Mouse (Mus musculus): ENCODE measurements at regions not wholly inside any gene's neighbourhood (a gene's known extent, or its start where the extent isn't known, plus 50 kb on each side); places are given as distances from the start of the nearest gene placed in this dataset.
A peak's percentile ranks its signal among the peaks of the same experiment; 100 is the strongest.

- DNase-seq (ENCODE audit: low spot score) = no peak
Observed at GRCm38 (mm10) chr12:109662179-109662578, 62.0 kb upstream of the Rtl1 start.

GRCm38 (mm10) chr12:109674766-109675165 lies 74.6 kb upstream of the Rtl1 start:
- no peak for DNase-seq (ENCODE audit: low spot score)

- no peak for DNase-seq (ENCODE audit: low spot score)
Observed at GRCm38 (mm10) chr12:109694046-109694445, 93.9 kb upstream of the Rtl1 start.

GRCm38 (mm10) chr12:109694801-109695430 lies 94.8 kb upstream of the Rtl1 start:
- DNase-seq (ENCODE audit: low spot score) = peak; percentile 10

GRCm38 (mm10) chr12:109706820-109707219 lies 106.7 kb upstream of the Rtl1 start:
- no peak for DNase-seq (ENCODE audit: low spot score)

- DNase-seq (ENCODE audit: low spot score) = no peak
Observed at GRCm38 (mm10) chr12:109709661-109710060, 109.5 kb upstream of the Rtl1 start.

GRCm38 (mm10) chr12:109711392-109711791 lies 111.3 kb upstream of the Rtl1 start:
- no peak for DNase-seq (ENCODE audit: low spot score)

- DNase-seq (ENCODE audit: low spot score) = no peak
Observed at GRCm38 (mm10) chr12:109711946-109712345, 111.8 kb upstream of the Rtl1 start.

- DNase-seq (ENCODE audit: low spot score) = no peak
Observed at GRCm38 (mm10) chr12:109712386-109712785, 112.3 kb upstream of the Rtl1 start.

- no peak for DNase-seq (ENCODE audit: low spot score)
Observed at GRCm38 (mm10) chr12:109713041-109713440, 112.9 kb upstream of the Rtl1 start.

- no peak for DNase-seq (ENCODE audit: low spot score)
Observed at GRCm38 (mm10) chr12:109714061-109714460, 113.9 kb upstream of the Rtl1 start.

GRCm38 (mm10) chr12:109716991-109717390 lies 116.9 kb upstream of the Rtl1 start:
- no peak for DNase-seq (ENCODE audit: low spot score)

- no peak for DNase-seq (ENCODE audit: low spot score)
Observed at GRCm38 (mm10) chr12:109718036-109718435, 117.9 kb upstream of the Rtl1 start.

- no peak for DNase-seq (ENCODE audit: low spot score)
Observed at GRCm38 (mm10) chr12:109738201-109738600, 138.1 kb upstream of the Rtl1 start.

GRCm38 (mm10) chr12:109738911-109739310 lies 138.8 kb upstream of the Rtl1 start:
- DNase-seq (ENCODE audit: low spot score) = no peak

- no peak for DNase-seq (ENCODE audit: low spot score)
Observed at GRCm38 (mm10) chr12:109742486-109742885, 142.4 kb upstream of the Rtl1 start.

- DNase-seq (ENCODE audit: low spot score) = no peak
Observed at GRCm38 (mm10) chr12:109743036-109743650, 143.0 kb upstream of the Rtl1 start.

- no peak for DNase-seq (ENCODE audit: low spot score)
Observed at GRCm38 (mm10) chr12:109744186-109744585, 144.1 kb upstream of the Rtl1 start.

- DNase-seq (ENCODE audit: low spot score) = no peak
Observed at GRCm38 (mm10) chr12:109745731-109746484, 145.8 kb upstream of the Rtl1 start.

- no peak for DNase-seq (ENCODE audit: low spot score)
Observed at GRCm38 (mm10) chr12:109747201-109747600, 147.1 kb upstream of the Rtl1 start.

GRCm38 (mm10) chr12:109747776-109748175 lies 147.6 kb upstream of the Rtl1 start:
- DNase-seq (ENCODE audit: low spot score) = no peak

- DNase-seq (ENCODE audit: low spot score) = no peak
Observed at GRCm38 (mm10) chr12:109748326-109749059, 148.4 kb upstream of the Rtl1 start.

- DNase-seq (ENCODE audit: low spot score) = no peak
Observed at GRCm38 (mm10) chr12:109749256-109749655, 149.1 kb upstream of the Rtl1 start.
